Mouse (Mus musculus) liver, adult 2 months (tissue): ENCODE measurements at regions not wholly inside any gene's neighbourhood (a gene's known extent, or its start where the extent isn't known, plus 50 kb on each side); places are given as distances from the start of the nearest gene placed in this dataset.

Source experiments
- CTCF ChIP-seq: fragments of 200-500 bp; IDR thresholded peaks from 2 replicates; pipeline ENCODE4 v1.5.1; 2011; ENCODE audit warnings: low read depth, low read length, control low read depth
- POLR2A ChIP-seq: fragments of 200-500 bp; IDR thresholded peaks from 2 replicates; pipeline ENCODE4 v1.6.1; 2011; ENCODE audit warnings: low read length, control low read depth; ENCODE audit not compliant: insufficient read depth; ENCODE audit errors: extremely low read depth

- TF ChIP-seq CTCF (no peak), POLR2A (no peak)
Observed at GRCm38 (mm10) chr3:137785224-137785623, 79.1 kb upstream of the H2afz start.
